Mouse (Mus musculus) gastrocnemius, postnatal 36 days (tissue): ENCODE measurements around the gene Nkain1. TPM values are rescaled to one million over a fixed set of nuclear protein-coding genes. Genes with fewer than 3 reads are reported as not detected.

Experiments used
- total RNA-seq, 2 experiments: library from RNA; stranded (reverse); gene quantifications; 2 replicates each; pipeline ENCODE4 v1.2.3; 2021

Gene Nkain1
- total RNA-seq, 2 experiments from 2014 or later = 12.9 to 13.2 TPM

Other genes with a start within 250 kb of the Nkain1 start
- gene Zcchc17, start 214.2 kb downstream of the Nkain1 start, total RNA-seq = 10 to 100 TPM; 38.5 to 41.7 TPM
- 10 to 100 TPM; 10.6 to 13.8 TPM for gene Snrnp40, start 214.0 kb downstream of the Nkain1 start, total RNA-seq
- gene Pum1, start 89.1 kb upstream of the Nkain1 start, total RNA-seq = 10 to 100 TPM; 28.8 to 37.7 TPM
- gene Sdc3, start 218.4 kb upstream of the Nkain1 start, total RNA-seq = 10 to 100 TPM in 1 of 2 experiments, 1 to 10 TPM in 1; 8.4 to 14.2 TPM